Mouse (Mus musculus) testis, adult 2 months (tissue): ENCODE measurements at regions not wholly inside any gene's neighbourhood (a gene's known extent, or its start where the extent isn't known, plus 50 kb on each side); places are given as distances from the start of the nearest gene placed in this dataset.
"Not testable (repeated sequence)": the region's sequence is repeated elsewhere in the genome, so short reads cannot be mapped to it uniquely, and the experiment has no call there.

Source experiments
- H3K27ac ChIP-seq: fragments of 200-500 bp; 2 replicates; pipeline ENCODE4 v1.5.1; 2012; ENCODE audit warnings: low read depth, low read length; ENCODE audit not compliant: control insufficient read depth, insufficient read depth
- H3K27me3 ChIP-seq: fragments of 200-500 bp; 2 replicates; pipeline ENCODE4 v1.6.1; 2012; ENCODE audit warnings: mild to moderate bottlenecking, low read length, moderate library complexity; ENCODE audit not compliant: control insufficient read depth, insufficient read depth
- H3K36me3 ChIP-seq: fragments of 200-500 bp; 2 replicates; pipeline ENCODE4 v1.6.1; 2012; ENCODE audit warnings: mild to moderate bottlenecking, low read length; ENCODE audit not compliant: control insufficient read depth, insufficient read depth
- H3K4me1 ChIP-seq: fragments of 200-500 bp; 2 replicates; pipeline ENCODE4 v1.6.1; 2012; ENCODE audit warnings: low read length; ENCODE audit not compliant: control insufficient read depth, insufficient read depth
- H3K4me3 ChIP-seq: fragments of 200-500 bp; 2 replicates; pipeline ENCODE4 v1.5.1; 2012; ENCODE audit warnings: low read depth, mild to moderate bottlenecking, low read length, moderate library complexity, mixed read lengths; ENCODE audit not compliant: control insufficient read depth
- CTCF ChIP-seq: fragments of 200-500 bp; IDR thresholded peaks from 2 replicates; pipeline ENCODE4 v1.5.1; 2012; ENCODE audit warnings: low read depth, mild to moderate bottlenecking, inconsistent platforms, low read length, moderate library complexity; ENCODE audit not compliant: control insufficient read depth, insufficient read depth, insufficient replicate concordance
- POLR2A ChIP-seq: fragments of 200-500 bp; IDR thresholded peaks from 2 replicates; pipeline ENCODE4 v1.6.1; 2012; ENCODE audit warnings: low read depth, mild to moderate bottlenecking, inconsistent platforms, low read length, moderate library complexity; ENCODE audit not compliant: control insufficient read depth

DNA sequence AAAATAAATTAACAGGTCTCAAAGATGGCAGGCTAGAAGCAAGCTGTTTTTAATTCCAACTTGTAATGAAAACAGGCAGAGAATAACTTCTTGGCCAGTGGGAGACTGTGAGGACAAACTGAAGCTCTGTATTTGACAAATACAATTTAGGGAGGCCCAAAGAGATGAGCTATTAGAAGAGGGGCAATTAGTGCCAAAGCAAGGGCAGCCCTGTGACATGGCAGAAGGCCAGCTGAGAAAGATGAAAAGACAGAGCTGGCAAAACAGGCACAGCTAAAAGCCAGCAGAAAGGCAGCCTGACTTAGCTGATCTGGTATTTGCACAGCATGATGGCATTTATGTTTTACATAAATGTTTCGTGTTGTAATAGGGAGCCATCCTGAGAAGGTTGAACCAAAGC, 175.0 kb upstream of the Ngly1 start:
- no peaks in the 10 kb centered on the region for H3K27me3 ChIP-seq
- H3K36me3 ChIP-seq, result no peaks in the 10 kb centered on the region
- no peaks in the 10 kb centered on the region for H3K4me1 ChIP-seq
- no peak overlapping the region for H3K27ac ChIP-seq
- H3K4me3 ChIP-seq, result no peak overlapping the region
- no peak for TF ChIP-seq POLR2A
- no peak for TF ChIP-seq CTCF

DNA sequence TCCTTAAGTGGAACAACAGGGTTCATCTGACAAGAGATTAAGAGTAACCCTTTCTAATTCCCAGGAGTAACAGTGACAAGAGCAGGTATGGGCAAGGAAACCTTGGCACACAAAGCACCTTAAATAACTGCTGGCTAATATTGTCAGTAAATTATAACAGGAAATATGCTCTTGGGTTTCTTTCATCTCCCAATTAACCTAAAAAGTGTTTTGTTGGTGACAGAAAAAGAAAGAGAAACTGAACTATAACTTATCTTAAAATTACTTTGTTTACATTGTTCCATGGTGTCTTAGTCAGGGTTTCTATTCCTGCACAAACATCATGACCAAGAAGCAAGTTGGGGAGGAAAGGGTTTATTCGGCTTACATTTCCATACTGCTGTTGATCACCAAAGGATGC, 170.0 kb upstream of the Ngly1 start:
- Histone ChIP-seq H3K4me1 (no peaks in the 10 kb centered on the region), H3K36me3 (no peaks in the 10 kb centered on the region), H3K27me3 (no peaks in the 10 kb centered on the region), H3K27ac (no peak overlapping the region), H3K4me3 (no peak overlapping the region)
- TF ChIP-seq POLR2A (no peak), CTCF (no peak)

DNA sequence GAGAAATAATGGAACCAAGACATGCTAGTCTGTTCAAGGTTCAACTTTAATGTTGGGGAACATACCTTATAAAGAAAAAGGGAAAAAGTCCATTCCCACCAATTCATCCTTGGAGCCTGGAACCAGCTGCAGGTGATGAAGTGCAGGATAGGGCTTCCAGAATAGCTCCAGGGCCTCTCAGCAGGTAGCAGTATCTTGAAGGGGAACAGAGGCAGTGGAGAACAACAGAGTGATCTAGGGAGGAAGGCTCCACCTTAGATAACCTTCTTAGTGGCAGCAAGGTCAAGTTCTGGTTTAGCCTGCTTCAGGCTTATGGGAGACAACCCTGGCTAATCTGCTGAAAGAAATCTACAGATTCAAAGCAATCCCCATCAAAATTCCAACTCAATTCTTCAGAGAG, 161.8 kb upstream of the Ngly1 start:
- not testable (repeated sequence) for H3K4me1 ChIP-seq, H3K4me3 ChIP-seq, H3K27ac ChIP-seq, H3K36me3 ChIP-seq, H3K27me3 ChIP-seq

DNA sequence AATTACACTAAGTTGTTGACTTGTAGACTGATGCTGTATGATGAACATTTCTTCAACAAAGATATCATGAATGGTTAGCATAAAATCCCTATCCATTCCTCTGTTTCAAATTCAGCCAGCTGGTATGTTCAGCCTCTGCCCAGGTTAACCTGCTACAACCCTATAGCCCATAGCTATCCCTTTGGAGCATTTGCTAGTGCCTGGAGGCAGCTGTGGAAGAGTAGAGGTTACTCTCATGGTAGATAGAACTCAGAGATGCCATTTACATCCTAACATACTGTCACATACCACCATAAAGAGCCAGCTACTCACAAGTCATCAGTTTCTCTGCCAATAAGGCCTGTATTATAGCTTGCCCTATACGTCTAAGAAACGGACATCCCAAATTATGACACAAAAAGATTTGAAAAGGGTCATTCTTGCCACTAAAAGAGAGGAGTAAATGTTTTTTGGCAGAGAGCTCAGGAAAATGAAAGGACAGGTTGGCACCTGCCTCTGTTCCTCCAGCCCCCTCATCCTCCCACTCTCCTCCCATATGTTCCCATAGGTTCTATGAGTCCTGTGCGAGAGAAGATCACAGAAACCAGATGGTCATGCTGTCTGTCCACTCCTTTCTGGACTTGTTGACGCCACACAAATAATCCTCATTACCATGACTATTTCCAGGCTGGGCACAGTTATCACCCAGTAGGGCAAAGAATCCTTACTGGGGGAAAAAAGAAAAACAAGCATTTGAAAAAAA, 156.5 kb upstream of the Ngly1 start:
- Histone ChIP-seq H3K4me3 (no peak overlapping the region), H3K36me3 (no peaks in the 10 kb centered on the region), H3K4me1 (no peaks in the 10 kb centered on the region), H3K27me3 (no peaks in the 10 kb centered on the region), H3K27ac (no peak overlapping the region)
- TF ChIP-seq POLR2A (no peak), CTCF (no peak)

DNA sequence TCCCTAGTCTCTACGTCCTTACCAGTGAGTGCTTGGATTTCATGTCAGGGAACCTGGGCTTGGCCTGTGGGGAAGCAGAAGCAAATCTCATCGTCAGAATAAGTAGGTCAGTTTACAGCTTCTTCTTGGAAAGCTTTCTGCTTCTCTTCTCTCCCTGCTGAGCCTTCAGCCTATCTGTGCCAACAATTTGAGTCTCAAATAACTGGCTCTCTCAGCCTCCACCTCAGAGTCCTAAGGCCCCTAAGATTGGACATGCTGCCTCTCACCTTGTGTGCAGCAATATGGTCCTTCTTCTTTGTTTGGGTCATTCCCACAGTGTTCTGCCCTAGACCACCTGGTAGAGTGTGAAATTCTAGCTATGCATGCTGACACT, 156.0 kb upstream of the Ngly1 start:
- no peaks in the 10 kb centered on the region for H3K36me3 ChIP-seq
- no peak overlapping the region for H3K4me3 ChIP-seq
- no peaks in the 10 kb centered on the region for H3K4me1 ChIP-seq
- no peaks in the 10 kb centered on the region for H3K27me3 ChIP-seq
- no peak overlapping the region for H3K27ac ChIP-seq
- TF ChIP-seq POLR2A, result no peak
- TF ChIP-seq CTCF, result no peak

DNA sequence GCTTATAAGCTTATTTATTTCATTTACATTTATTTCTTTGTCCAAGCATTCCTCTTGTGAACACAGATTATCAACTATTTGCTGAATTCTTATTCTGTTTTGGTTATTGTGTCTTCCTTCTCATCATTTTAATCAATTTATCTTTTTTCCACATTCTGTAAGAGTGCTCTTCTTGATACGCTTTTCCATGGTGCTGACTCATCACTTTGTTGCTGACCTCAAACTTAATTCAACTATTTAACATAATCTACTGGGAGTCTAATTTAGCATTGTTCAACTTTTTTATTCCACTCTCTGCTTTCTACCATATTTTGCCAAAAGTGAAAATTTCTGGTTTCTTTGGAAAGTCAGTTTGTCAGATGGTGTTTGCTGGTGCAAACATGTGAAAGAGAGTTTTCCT, 139.7 kb upstream of the Ngly1 start:
- no peaks in the 10 kb centered on the region for H3K36me3 ChIP-seq
- no peaks in the 10 kb centered on the region for H3K4me1 ChIP-seq
- TF ChIP-seq POLR2A, result no peak
- H3K27ac ChIP-seq, result no peak overlapping the region
- no peaks in the 10 kb centered on the region for H3K27me3 ChIP-seq
- H3K4me3 ChIP-seq, result no peak overlapping the region

DNA sequence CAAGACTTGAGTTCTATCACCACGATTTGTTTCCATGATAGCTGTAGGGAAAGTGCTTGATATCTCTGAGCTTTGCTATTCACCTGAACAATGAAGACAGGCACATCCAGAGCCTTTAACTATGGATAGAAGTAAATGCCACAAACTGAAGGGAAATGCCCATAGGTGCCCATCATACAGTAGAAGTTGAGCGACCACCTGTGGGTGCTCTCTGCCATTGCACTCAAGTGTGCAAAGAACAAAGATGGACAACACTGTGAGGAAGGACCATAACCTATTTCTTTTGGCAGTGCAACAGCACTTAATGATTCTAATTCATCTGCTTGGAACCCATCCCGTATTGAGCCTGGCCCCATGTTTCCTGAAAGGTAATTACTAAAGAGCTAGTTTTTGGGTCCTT, 116.4 kb upstream of the Ngly1 start:
- no peaks in the 10 kb centered on the region for H3K36me3 ChIP-seq

DNA sequence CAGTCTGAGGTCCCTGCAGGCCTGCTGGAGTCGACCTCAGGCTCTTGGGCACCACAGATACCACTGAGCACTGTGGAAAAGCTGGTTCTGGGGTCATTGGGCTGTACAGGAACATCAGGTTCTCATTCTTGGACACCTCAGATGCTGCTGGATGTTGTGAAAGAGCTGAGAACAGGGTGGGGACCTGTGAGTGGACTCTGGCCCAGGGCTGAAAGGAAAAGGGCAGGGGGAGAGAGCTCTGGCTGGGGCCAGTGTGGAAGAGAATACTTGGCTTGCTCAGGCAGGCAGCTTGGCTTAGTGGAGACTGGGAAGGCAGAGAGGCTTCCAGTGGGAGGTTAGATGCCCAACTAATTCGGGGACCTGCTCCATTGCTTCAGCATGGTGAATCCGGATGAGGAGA, 115.7 kb upstream of the Ngly1 start:
- no peaks in the 10 kb centered on the region for H3K36me3 ChIP-seq

More for the DNA sequence above, 116.4 kb upstream of the Ngly1 start:
- no peak for TF ChIP-seq CTCF
- no peak for TF ChIP-seq POLR2A
- Histone ChIP-seq H3K27ac (no peak overlapping the region), H3K4me3 (no peak overlapping the region), H3K27me3 (no peaks in the 10 kb centered on the region), H3K4me1 (no peaks in the 10 kb centered on the region)

More for the DNA sequence above, 115.7 kb upstream of the Ngly1 start:
- no peak overlapping the region for H3K27ac ChIP-seq
- H3K27me3 ChIP-seq, result no peaks in the 10 kb centered on the region
- H3K4me1 ChIP-seq, result no peaks in the 10 kb centered on the region
- no peak overlapping the region for H3K4me3 ChIP-seq
- TF ChIP-seq POLR2A, result no peak
- no peak for TF ChIP-seq CTCF
